Mouse (Mus musculus) natural killer cell, adult 2 months (primary cell): ENCODE results near the gene Dner.

Source experiments
- DNase-seq, 2 experiments: peaks; one replicate each; pipeline ENCODE4 v3.0.0; 2022; ENCODE audit warnings: low spot score in 2 of 2

Gene Dner

GRCm38 (mm10) chr1:84628244-84628643, 67.8 kb downstream of the Dner start:
- DNase-seq, result no peak

DNA sequence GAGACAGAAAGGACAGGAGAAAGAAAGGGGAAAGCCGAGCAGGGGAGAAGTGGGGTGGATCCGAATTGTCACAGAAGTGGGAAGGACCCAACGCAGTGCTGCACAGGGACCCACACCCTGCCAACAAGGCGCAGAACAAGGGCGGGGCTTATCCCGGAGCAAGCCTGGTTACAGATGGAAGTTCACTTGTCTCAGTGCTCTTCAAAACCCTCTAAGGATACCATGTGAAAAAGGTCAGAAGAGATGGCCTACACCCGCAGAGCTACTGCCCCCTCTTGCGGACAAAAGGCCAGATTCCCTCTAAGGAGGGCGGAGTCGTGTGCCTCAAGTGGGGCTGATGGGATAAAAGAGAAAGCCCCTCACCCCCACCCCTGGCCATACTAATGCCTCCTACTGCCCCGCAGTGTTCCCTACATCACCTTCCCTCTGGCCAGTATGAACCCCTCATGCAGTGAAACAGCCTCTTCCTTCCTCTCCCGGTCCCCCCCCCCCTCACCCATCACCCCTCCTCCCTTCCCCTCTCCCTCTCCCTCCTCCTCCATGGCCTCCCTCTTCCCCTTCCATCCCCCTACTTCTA, 73.0 kb downstream of the Dner start:
- DNase-seq, result no peak

DNA sequence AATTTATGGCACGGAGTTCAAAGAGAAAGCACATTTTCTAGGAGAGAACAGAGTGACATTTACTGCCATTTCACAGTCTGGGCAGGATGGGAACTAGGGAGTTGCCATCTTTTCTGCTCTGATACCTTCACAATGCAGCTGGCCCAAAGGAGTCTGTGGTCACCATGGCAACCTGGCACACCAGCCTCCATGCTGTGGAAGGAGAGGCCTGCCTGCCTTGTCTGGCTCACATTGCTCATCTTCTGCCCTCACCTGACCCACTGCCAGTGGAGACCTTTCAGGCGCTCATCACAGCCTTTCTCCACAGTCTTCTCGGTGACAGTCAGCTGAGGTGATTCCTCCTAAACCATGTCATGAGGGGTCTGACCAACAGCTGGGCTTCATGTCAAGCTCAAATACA, 74.7 kb downstream of the Dner start:
- no peak for DNase-seq

GRCm38 (mm10) chr1:84619131-84619760, 76.8 kb downstream of the Dner start:
- no peak for DNase-seq

DNA sequence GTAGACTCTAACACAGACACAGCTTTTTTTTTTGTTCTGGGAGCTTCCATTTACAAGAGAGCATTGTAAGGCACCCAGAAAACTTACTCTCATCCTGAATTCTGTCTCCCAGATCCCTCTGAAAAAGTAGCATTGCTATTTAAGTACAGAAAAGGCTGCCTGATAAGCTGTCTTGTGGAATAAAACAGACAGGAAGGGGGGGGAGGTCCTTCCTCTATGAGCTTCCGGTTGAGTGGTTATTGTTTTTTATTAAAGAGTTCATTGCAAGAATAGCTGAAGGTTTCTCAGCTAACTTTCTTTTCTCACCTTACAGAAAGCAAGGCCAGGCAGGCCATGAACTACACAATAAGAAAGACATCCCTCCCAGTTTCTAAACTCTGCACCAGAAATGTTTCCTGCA, 77.9 kb downstream of the Dner start:
- DNase-seq, result no peak

- DNase-seq, result no peak
Measured at GRCm38 (mm10) chr1:84616133-84616532, 79.9 kb downstream of the Dner start.

DNA sequence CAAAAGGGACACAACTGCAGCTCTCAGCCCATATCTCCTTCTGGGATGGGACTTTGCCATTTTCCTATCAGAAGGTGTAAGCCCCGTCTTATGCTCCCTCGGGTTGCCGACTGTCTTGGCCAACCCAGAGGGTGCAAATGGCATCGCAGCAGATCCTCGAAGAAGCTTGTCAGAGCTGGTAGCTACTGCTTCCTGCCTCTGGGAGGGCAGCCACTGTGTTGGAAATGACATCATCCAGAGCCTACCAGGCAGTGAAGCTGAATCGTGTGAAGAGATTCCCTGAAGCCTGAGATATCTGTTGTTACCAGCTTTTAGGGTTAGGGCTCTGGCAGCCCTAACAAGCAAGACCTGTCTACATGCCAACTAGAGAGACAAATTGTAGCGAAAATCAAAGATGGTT, 81.4 kb downstream of the Dner start:
- no peak for DNase-seq

DNA sequence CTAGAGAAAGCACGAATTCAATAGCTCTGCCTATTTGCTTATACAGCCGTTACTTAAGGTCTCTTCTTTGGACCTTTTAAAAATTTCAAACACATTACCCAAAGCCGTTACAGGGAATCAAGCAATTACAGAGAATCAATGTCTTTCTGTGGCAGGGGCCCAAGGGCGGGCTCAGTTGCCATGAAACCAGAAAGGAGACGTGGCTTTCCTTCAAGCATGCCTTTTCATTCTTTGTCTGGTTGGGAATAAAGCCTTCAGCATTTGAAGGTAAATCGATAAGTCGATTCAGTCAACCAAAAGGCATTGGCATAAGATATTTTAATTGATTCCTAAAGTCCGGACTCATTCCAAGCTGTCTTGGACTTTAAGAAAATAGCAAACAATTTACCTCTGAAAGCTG, 82.9 kb downstream of the Dner start:
- no peak for DNase-seq

DNA sequence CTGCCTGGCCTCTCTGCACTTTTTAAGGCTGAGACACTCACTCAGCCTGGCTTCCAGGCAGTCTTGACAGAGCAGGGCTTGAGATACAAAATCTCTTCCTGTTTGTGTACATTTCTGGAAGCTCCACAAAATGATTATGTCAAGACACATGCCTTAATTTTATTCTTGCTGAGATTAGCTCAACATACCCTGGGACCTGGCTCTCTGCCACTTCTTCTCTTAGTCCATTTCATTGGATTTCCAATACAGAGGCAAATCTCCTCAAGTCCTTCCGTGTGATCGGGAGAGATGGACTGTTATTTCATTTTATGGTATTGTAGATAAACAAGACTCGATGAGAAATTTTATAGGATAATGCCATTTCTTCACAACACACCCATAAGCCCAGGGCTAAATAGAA, 84.7 kb downstream of the Dner start:
- DNase-seq, result no peak

GRCm38 (mm10) chr1:84599025-84599424, 97.0 kb downstream of the Dner start:
- DNase-seq, result no peak

GRCm38 (mm10) chr1:84596023-84596422, 100.0 kb downstream of the Dner start:
- DNase-seq, result no peak

DNA sequence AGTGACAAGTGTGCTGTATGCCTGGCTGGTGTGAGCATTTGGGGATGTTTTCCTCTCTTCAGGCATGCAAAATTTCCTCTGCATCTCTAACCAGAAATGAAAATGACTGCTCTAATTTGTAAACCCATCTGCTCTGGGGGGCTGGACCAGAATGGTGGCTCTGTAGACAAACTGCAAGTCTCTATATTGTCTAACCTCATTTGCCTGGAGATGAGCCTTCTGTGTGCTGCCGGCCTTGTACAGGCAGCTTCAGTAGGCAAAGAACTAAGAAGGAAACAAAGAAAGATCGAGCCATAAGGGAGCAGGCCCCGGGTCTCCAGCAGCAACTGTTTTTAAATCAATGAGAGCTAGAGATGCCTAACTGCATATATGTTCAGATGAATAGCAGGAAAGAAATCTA, 103.6 kb downstream of the Dner start:
- DNase-seq, result no peak

GRCm38 (mm10) chr1:84590534-84590933, 105.5 kb downstream of the Dner start:
- no peak for DNase-seq

- no peak for DNase-seq
Measured at GRCm38 (mm10) chr1:84585434-84585833, 110.6 kb downstream of the Dner start.

GRCm38 (mm10) chr1:84581812-84582211, 114.2 kb downstream of the Dner start:
- no peak for DNase-seq

- no peak for DNase-seq
Measured at GRCm38 (mm10) chr1:84561841-84562240, 134.2 kb downstream of the Dner start.

DNA sequence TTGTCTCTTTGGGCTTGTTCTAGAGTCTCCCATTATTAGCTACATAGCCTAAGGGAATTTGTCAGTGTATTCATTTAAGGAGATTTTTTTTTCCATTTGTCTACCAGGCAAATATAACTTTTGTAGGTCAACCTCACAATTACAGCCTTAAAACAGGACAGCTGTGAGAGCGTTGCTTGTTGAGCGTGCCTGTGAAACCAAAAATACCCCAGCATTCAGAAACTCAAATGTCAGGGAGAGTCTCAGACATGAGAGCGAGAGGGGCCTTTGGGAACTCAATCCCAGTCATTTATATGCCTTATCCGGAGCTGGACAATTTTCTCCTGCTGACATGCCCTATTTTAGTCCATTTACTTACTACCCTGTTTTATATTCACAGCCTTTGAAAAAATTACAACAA, 134.6 kb downstream of the Dner start:
- DNase-seq, result no peak

DNA sequence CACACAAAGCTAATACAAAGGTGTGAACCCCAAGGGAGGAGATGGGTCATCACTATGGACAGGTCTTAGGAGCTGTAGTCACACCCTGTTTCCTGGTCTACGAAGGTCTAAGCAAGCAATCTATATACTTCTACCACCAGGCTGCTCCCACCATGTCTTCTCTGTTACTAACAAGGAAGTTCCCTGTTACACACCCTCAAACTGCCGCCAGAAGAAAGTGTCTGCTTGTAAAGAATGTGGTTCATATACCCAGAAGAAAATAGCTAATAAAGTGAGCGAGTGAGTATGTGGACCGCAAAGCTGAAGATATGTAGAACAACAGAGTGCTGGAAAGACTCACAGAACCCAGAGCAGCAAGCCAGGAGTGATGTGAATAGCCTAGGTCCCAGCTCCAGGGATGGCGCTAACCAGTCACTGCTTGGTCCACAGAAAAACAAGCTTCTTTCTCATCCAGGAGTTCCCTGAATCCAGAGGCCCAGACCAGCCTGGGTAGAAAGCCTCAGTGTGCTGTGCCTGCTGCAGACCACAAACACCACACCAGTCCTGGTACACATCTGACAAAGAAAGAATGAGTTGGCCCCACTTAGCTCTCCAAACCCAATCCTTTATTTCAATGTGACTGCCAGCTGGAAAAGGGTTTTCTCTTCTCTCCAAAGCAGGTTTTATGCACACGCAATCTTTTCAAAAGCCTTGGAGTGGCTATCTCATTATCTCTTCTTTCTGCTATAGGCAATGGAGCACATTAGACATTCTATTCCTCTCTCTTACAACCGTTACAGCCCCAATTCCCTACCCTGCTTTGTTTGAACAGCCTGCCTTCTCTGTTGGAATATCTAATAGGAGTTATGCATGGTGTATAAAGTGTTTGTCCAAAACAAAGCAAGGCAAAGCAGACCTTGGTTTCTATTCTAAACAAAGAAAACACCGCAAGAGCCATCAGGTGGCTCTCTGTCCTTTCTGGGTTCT, 139.2 kb downstream of the Dner start:
- no peak for DNase-seq

- no peak for DNase-seq
Measured at GRCm38 (mm10) chr1:84552005-84552404, 144.0 kb downstream of the Dner start.

GRCm38 (mm10) chr1:84550065-84550368, 146.0 kb downstream of the Dner start:
- DNase-seq, result no peak

GRCm38 (mm10) chr1:84549367-84550064, 146.5 kb downstream of the Dner start:
- no peak for DNase-seq

DNA sequence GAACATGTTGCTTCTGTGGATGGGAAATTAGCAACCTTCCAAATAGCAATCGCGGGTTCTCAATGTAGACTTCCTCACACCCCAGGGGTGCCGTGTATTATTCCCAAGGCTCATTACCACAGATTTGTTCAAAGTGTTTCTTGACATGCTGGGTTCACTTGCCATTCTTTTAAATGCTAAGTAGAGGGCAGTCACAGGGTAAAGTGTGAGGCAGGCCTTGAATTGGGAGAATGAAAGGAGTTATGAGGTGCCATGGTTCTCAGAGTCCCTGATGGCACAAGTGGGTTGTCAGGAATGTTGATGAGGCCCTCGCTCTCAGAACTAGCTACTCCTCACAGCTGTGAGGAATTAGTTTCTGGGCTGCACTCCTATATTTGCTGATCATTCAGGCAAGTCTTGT, 160.0 kb downstream of the Dner start:
- no peak for DNase-seq
